Mouse (Mus musculus) spleen, adult 2 months (tissue): ENCODE results near the gene Inpp4b. TPM values are rescaled to one million over a fixed set of nuclear protein-coding genes. Genes with fewer than 3 reads are reported as not detected.

Experiments used
- DNase-seq, 2 experiments: peaks; one replicate each; pipeline versions ENCODE4 v3.0.0 to v3.0.0-alpha.2; 2012 to 2021; ENCODE audit warnings: low spot score in 2 of 2, low read depth in 1 of 2
- H3K27ac ChIP-seq: fragments of 200-500 bp; 2 replicates; pipeline ENCODE4 v1.5.1; 2012; ENCODE audit warnings: low read length, inconsistent platforms; ENCODE audit not compliant: insufficient read depth
- H3K27me3 ChIP-seq: fragments of 200-500 bp; 2 replicates; pipeline ENCODE4 v1.6.1; 2012; ENCODE audit warnings: mild to moderate bottlenecking, moderate library complexity, low read length, inconsistent platforms; ENCODE audit not compliant: control insufficient read depth, insufficient read depth
- H3K36me3 ChIP-seq: fragments of 200-500 bp; 2 replicates; pipeline ENCODE4 v1.6.1; 2012; ENCODE audit warnings: mild to moderate bottlenecking, low read length, inconsistent platforms; ENCODE audit not compliant: control insufficient read depth, insufficient read depth
- H3K4me1 ChIP-seq: fragments of 200-500 bp; 2 replicates; pipeline ENCODE4 v1.6.1; 2011; ENCODE audit warnings: inconsistent platforms; ENCODE audit not compliant: control insufficient read depth, insufficient read depth, insufficient read length
- H3K4me3 ChIP-seq: fragments of 200-500 bp; 2 replicates; pipeline ENCODE4 v1.5.1; 2011; ENCODE audit warnings: mild to moderate bottlenecking, inconsistent platforms; ENCODE audit not compliant: insufficient read depth, insufficient read length; ENCODE audit errors: extremely low read depth
- CTCF ChIP-seq: fragments of 200-500 bp; IDR thresholded peaks from 2 replicates; pipeline ENCODE4 v1.5.1; 2011; ENCODE audit warnings: mild to moderate bottlenecking, inconsistent platforms; ENCODE audit not compliant: insufficient read depth, insufficient read length, insufficient replicate concordance; ENCODE audit errors: extremely low read depth
- POLR2A ChIP-seq: fragments of 200-500 bp; IDR thresholded peaks from 2 replicates; pipeline ENCODE4 v1.6.1; 2011; ENCODE audit warnings: low read depth, low read length, inconsistent platforms
- WGBS: fragments of 180-500 bp; shearing (Covaris S2); methylation state at CpG from one replicate; pipeline ENCODE4 v1.1.7; 2018; 5-methylcytosine and 5-hydroxymethylcytosine counted together
- polyA plus RNA-seq: library from polyadenylated mRNA; depleted of rRNA; stranded (reverse); fragments of >200 nt; gene quantifications from 2 replicates; pipeline ENCODE4 v1.2.3, GENCODE M21; 2012

Gene Inpp4b
- polyA plus RNA-seq, 1 experiment: 5.1 TPM

- no peak for DNase-seq
- Histone ChIP-seq H3K36me3 (no peaks in the 10 kb centered on the region), H3K4me3 (no peak overlapping the region), H3K4me1 (peaks cover 2% of the 10 kb centered on the region; the same call in 1 of the 2 replicates), H3K27me3 (no peaks in the 10 kb centered on the region), H3K27ac (no peak overlapping the region)
- no peak for TF ChIP-seq CTCF
- 78% methylated on average over 1 of the region's 1 CpGs for WGBS
Observed at GRCm38 (mm10) chr8:81736103-81736502, 393.7 kb downstream of the Inpp4b start.

GRCm38 (mm10) chr8:81742588-81742987 lies 400.2 kb downstream of the Inpp4b start:
- no peaks in the 10 kb centered on the region for H3K36me3 ChIP-seq
- no peaks in the 10 kb centered on the region; the same call in 1 of the 2 replicates for H3K4me1 ChIP-seq
- 86% methylated on average over 7 of the region's 7 CpGs for WGBS
- no peak overlapping the region for H3K4me3 ChIP-seq
- no peaks in the 10 kb centered on the region for H3K27me3 ChIP-seq
- TF ChIP-seq POLR2A (no peak), CTCF (no peak)
- no peak overlapping the region for H3K27ac ChIP-seq
- DNase-seq: no peak

GRCm38 (mm10) chr8:81743040-81743439 lies 400.7 kb downstream of the Inpp4b start:
- no peak for DNase-seq
- Histone ChIP-seq H3K27me3 (no peaks in the 10 kb centered on the region), H3K36me3 (no peaks in the 10 kb centered on the region), H3K4me1 (no peaks in the 10 kb centered on the region; the same call in 1 of the 2 replicates), H3K27ac (no peak overlapping the region), H3K4me3 (no peak overlapping the region)
- no peak for TF ChIP-seq CTCF
- TF ChIP-seq POLR2A: no peak
- 75% methylated on average over 3 of the region's 3 CpGs for WGBS

- Histone ChIP-seq H3K36me3 (no peaks in the 10 kb centered on the region), H3K4me3 (no peak overlapping the region), H3K27me3 (no peaks in the 10 kb centered on the region), H3K4me1 (no peaks in the 10 kb centered on the region; the same call in 1 of the 2 replicates), H3K27ac (no peak overlapping the region)
- WGBS: 90% methylated on average over 1 of the region's 1 CpGs
- no peak for TF ChIP-seq CTCF
- no peak for TF ChIP-seq POLR2A
- DNase-seq: no peak
Observed at GRCm38 (mm10) chr8:81745439-81745838, 403.1 kb downstream of the Inpp4b start.

GRCm38 (mm10) chr8:81751159-81751558 lies 408.8 kb downstream of the Inpp4b start:
- H3K27ac ChIP-seq: no peak overlapping the region
- DNase-seq: no peak
- H3K27me3 ChIP-seq: no peaks in the 10 kb centered on the region
- WGBS: 40% methylated on average over 1 of the region's 1 CpGs
- H3K4me1 ChIP-seq: no peaks in the 10 kb centered on the region
- TF ChIP-seq POLR2A (no peak), CTCF (no peak)
- H3K4me3 ChIP-seq: no peak overlapping the region
- H3K36me3 ChIP-seq: no peaks in the 10 kb centered on the region

- WGBS: 27% methylated on average over 3 of the region's 3 CpGs
- no peaks in the 10 kb centered on the region for H3K27me3 ChIP-seq
- H3K4me1 ChIP-seq: peaks cover 2% of the 10 kb centered on the region; the same call in 1 of the 2 replicates
- no peaks in the 10 kb centered on the region for H3K36me3 ChIP-seq
- TF ChIP-seq CTCF (no peak), POLR2A (no peak)
- H3K4me3 ChIP-seq: no peak overlapping the region
- H3K27ac ChIP-seq: no peak overlapping the region
- no peak for DNase-seq
Observed at GRCm38 (mm10) chr8:81756663-81757062, 414.3 kb downstream of the Inpp4b start.

GRCm38 (mm10) chr8:81757580-81758144 lies 415.3 kb downstream of the Inpp4b start:
- Histone ChIP-seq H3K4me1 (peaks cover 2% of the 10 kb centered on the region; the same call in 1 of the 2 replicates), H3K36me3 (no peaks in the 10 kb centered on the region), H3K27ac (no peak overlapping the region), H3K27me3 (no peaks in the 10 kb centered on the region), H3K4me3 (no peak overlapping the region)
- no peak for DNase-seq
- WGBS: 80% methylated on average over 2 of the region's 2 CpGs
- TF ChIP-seq CTCF (no peak), POLR2A (no peak)
